Mouse (Mus musculus) cerebellum, postnatal 25 days (tissue): ENCODE results near the gene Acadsb.

Source experiments
- DNase-seq, 2 experiments: peaks; one replicate each; pipeline ENCODE4 v3.0.0; 2021; ENCODE audit warnings: mixed read lengths in 2 of 2

The Acadsb gene

GRCm38 (mm10) chr7:131465735-131466134 is 55.3 kb downstream of the Acadsb start:
- no peak for DNase-seq

- no peak for DNase-seq
These were observed 56.9 kb downstream of the Acadsb start for GRCm38 (mm10) chr7:131467312-131467711.

DNA sequence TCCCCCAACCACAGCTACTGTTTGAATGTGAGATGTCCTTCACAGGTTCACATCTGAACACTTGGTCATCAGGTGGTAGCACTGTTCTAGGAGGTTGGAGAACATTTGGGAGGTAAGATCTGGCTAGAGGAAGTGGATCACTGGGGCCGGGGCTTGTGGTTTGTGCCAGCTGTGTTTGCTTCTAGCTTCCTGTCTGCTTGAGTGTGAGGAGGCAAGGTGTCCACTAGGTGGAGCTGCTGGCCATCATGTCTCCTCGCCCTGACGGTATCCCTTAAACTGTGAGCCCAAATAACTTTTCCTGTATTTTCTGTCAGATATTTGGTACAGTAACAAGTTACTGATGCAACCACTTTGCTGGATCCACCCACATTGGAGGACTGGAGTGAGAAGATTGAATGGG is 59.1 kb downstream of the Acadsb start:
- DNase-seq: no peak

DNA sequence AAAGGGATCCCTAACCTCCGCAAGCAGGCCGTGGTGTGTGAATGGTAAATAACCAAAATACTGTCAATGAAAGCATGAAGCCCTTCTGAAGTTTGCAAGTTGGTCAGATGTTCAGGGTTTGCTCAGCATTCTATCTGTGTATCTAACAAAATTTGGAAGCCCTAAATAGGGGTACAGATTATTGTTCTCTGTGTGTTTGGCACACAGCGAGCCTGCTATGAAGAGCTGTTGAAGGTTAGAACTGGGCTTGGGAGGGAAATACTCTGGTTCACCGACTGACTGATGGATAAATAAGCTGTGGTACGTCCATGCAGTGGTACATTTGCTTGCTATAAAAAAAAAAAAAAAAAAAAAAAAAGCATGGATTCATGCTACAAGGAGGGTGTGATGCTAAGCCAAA is 61.1 kb downstream of the Acadsb start:
- no peak for DNase-seq

- DNase-seq: no peak
These were observed 66.7 kb downstream of the Acadsb start for GRCm38 (mm10) chr7:131477140-131477539.

GRCm38 (mm10) chr7:131478403-131478802 is 68.0 kb downstream of the Acadsb start:
- no peak for DNase-seq
